Mouse (Mus musculus) kidney, postnatal 0 days (tissue): Measurements from ENCODE around the gene Trip12. TPM values are rescaled to one million over a fixed set of nuclear protein-coding genes. Genes with fewer than 3 reads are reported as not detected.

Experiments used
- ATAC-seq: fragments of 200-750 bp; cut with Nextera tagmentation; replicated peaks from 2 replicates; pipeline ENCODE4 v1.8.0; 2017; ENCODE audit warnings: low read depth, moderate number of reproducible peaks, moderate TSS enrichment, moderate library complexity; ENCODE audit not compliant: low FRiP score
- DNase-seq: peaks from one replicate; pipeline ENCODE4 v3.0.0-alpha.2; 2016; ENCODE audit warnings: low spot score
- H3K27ac ChIP-seq: fragments of 300-500 bp; sonication (generic); 2 replicates; pipeline ENCODE4 v1.5.1; 2014; ENCODE audit warnings: mild to moderate bottlenecking
- H3K27me3 ChIP-seq: fragments of 300-500 bp; sonication (generic); 2 replicates; pipeline ENCODE4 v1.6.1; 2014; ENCODE audit warnings: low read length, mixed read lengths; ENCODE audit not compliant: insufficient read depth
- H3K36me3 ChIP-seq: fragments of 300-500 bp; sonication (generic); 2 replicates; pipeline ENCODE4 v1.6.1; 2014; ENCODE audit warnings: low read length, mixed read lengths; ENCODE audit not compliant: insufficient read depth
- H3K4me1 ChIP-seq: fragments of 300-500 bp; sonication (generic); replicated peaks from 2 replicates; pipeline ENCODE4 v1.6.1; 2014; ENCODE audit warnings: antibody characterized with exemption, low read length, mixed read lengths; ENCODE audit not compliant: insufficient read depth
- H3K4me2 ChIP-seq: fragments of 300-500 bp; sonication (generic); 2 replicates; pipeline ENCODE4 v1.6.1; 2014; ENCODE audit warnings: mild to moderate bottlenecking, low read length, moderate library complexity, mixed read lengths
- H3K4me3 ChIP-seq: fragments of 300-500 bp; sonication (generic); replicated peaks from 2 replicates; pipeline ENCODE4 v1.5.1; 2014; ENCODE audit warnings: low read depth, low read length
- H3K9ac ChIP-seq: fragments of 300-500 bp; sonication (generic); 2 replicates; pipeline ENCODE4 v1.6.1; 2014; ENCODE audit warnings: low read depth, low read length
- H3K9me3 ChIP-seq: fragments of 300-500 bp; sonication (generic); replicated peaks from 2 replicates; pipeline ENCODE4 v1.6.1; 2016; ENCODE audit warnings: low read length, inconsistent platforms, mixed read lengths
- CTCF ChIP-seq: IDR thresholded peaks from 2 replicates; pipeline ENCODE4 v1.5.1; 2016; ENCODE audit warnings: antibody characterized with exemption, low read depth, mild to moderate bottlenecking, moderate library complexity
- WGBS: fragments of 180-500 bp; shearing (Covaris S2); extraction: QIAGEN DNeasy Blood & Tissue Kit; methylation state at CpG from one replicate; pipeline ENCODE4 v1.1.7; 2014; 5-methylcytosine and 5-hydroxymethylcytosine counted together
- polyA plus RNA-seq: library from polyadenylated mRNA; unstranded; fragments of >200 nt; fragmentation: Nextera tagmentation; extraction: Ambion mirVana; gene quantifications from 2 replicates; pipeline ENCODE4 v1.2.1, GENCODE M21; 2015

Trip12 gene
- polyA plus RNA-seq, 1 experiment from 2014 or later: 36.8 TPM

- Histone ChIP-seq H3K36me3 (no peaks in the 10 kb centered on the region), H3K4me1 (no peaks in the 10 kb centered on the region), H3K9me3 (no peaks in the 10 kb centered on the region), H3K27me3 (no peaks in the 10 kb centered on the region), H3K27ac (peak overlapping the region; percentile 70), H3K4me3 (no peak overlapping the region), H3K9ac (no peak overlapping the region), H3K4me2 (no peak overlapping the region)
- ATAC-seq (peak; percentile 79), DNase-seq (no peak)
- 22% methylated on average over 3 of the region's 3 CpGs for WGBS
- no peak for TF ChIP-seq CTCF
These were observed 31.8 kb upstream of the Trip12 start for GRCm38 (mm10) chr1:84872105-84872504.

GRCm38 (mm10) chr1:84871131-84871530 is 30.8 kb upstream of the Trip12 start:
- Histone ChIP-seq H3K4me3 (no peak overlapping the region), H3K4me2 (no peak overlapping the region), H3K9me3 (no peaks in the 10 kb centered on the region), H3K9ac (no peak overlapping the region), H3K27me3 (no peaks in the 10 kb centered on the region), H3K27ac (peak overlapping the region; percentile 70), H3K36me3 (no peaks in the 10 kb centered on the region), H3K4me1 (no peaks in the 10 kb centered on the region)
- 40% methylated on average over 6 of the region's 6 CpGs for WGBS
- no peak for TF ChIP-seq CTCF
- no peak for DNase-seq
- 0 out of 2 replicates have a peak, but pooled peaks have one; percentile 15 for ATAC-seq

- no peaks in the 10 kb centered on the region for H3K4me1 ChIP-seq
- WGBS: 44% methylated on average over 7 of the region's 7 CpGs
- peak overlapping the region; percentile 21; the same call in 1 of the 2 replicates for H3K4me2 ChIP-seq
These were observed 29.2 kb upstream of the Trip12 start for GRCm38 (mm10) chr1:84869498-84869897.

GRCm38 (mm10) chr1:84868841-84869240 is 28.5 kb upstream of the Trip12 start:
- no peaks in the 10 kb centered on the region for H3K9me3 ChIP-seq
- H3K27ac ChIP-seq: peak overlapping the region; percentile 51
- 64% methylated on average over 4 of the region's 4 CpGs for WGBS
- no peak overlapping the region for H3K4me3 ChIP-seq
- H3K9ac ChIP-seq: no peak overlapping the region
- H3K36me3 ChIP-seq: no peaks in the 10 kb centered on the region
- no peaks in the 10 kb centered on the region for H3K27me3 ChIP-seq
- TF ChIP-seq CTCF: no peak
- DNase-seq: no peak
- H3K4me1 ChIP-seq: no peaks in the 10 kb centered on the region
- no peak for ATAC-seq
- 0 out of 2 replicates have a peak overlapping the region, but pooled peaks have one; percentile 21 for H3K4me2 ChIP-seq

More at GRCm38 (mm10) chr1:84869498-84869897, 29.2 kb upstream of the Trip12 start:
- ATAC-seq (peak; percentile 74; the same call in 1 of the 2 replicates), DNase-seq (no peak)
- Histone ChIP-seq H3K4me3 (no peak overlapping the region), H3K9me3 (no peaks in the 10 kb centered on the region), H3K27me3 (no peaks in the 10 kb centered on the region), H3K27ac (peak overlapping the region; percentile 51), H3K9ac (no peak overlapping the region), H3K36me3 (no peaks in the 10 kb centered on the region)
- TF ChIP-seq CTCF: peak; percentile 49; the same call in 1 of the 2 replicates

GRCm38 (mm10) chr1:84868311-84868710 is 28.0 kb upstream of the Trip12 start:
- H3K27me3 ChIP-seq: no peaks in the 10 kb centered on the region
- no peaks in the 10 kb centered on the region for H3K4me1 ChIP-seq
- no peaks in the 10 kb centered on the region for H3K36me3 ChIP-seq
- H3K4me3 ChIP-seq: no peak overlapping the region
- no peak overlapping the region for H3K4me2 ChIP-seq
- ATAC-seq (no peak), DNase-seq (no peak)
- no peak overlapping the region for H3K9ac ChIP-seq
- TF ChIP-seq CTCF: no peak
- no peaks in the 10 kb centered on the region for H3K9me3 ChIP-seq
- H3K27ac ChIP-seq: no peak overlapping the region

DNA sequence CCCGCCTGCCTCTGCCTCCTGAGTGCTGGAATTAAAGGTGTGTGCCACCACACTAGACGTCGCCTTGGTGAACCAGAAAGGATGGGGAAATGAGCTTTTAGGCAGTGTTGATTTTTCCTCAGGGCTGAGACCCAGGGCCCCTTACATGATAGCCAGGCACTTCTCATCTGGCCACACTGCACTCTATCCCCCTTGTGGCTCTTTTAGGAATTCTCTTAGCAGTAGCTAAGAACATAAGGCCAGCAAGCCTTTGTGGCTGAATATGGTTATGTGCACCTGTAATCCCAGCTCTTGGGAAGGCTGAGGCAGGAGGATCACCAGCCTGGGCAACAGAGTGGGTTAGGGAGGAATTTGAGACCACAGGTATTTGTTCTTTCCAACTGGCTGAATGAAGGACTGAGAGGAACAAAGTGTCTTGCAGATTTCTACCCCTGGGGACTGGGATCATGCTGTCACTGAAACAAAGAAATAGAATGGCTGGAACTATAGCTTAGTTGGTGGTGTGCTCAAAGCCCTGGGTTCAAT is 26.5 kb upstream of the Trip12 start:
- 92% methylated on average over 3 of the region's 3 CpGs for WGBS

DNA sequence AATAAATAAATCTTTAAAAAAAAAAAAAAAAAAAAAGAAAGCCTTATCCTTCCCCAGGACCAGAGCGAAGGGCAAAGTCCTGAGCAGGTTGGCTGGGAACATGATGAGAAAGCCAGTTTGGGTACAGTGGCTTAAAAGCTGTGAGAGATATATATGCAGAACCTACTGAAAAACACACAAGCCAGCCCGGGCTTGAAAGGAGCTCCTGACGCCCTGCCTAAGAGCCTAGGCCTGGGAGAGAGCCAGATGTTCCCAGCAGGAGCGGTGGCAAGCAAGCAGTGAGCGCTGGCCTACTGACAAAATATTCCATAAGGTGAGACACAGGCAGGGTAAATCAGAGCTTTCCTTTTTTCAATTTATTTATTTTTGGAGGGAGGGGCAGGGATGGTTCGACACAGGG is 25.9 kb upstream of the Trip12 start:
- DNase-seq (no peak), ATAC-seq (no peak)
- no peak overlapping the region for H3K27ac ChIP-seq
- H3K4me1 ChIP-seq: no peaks in the 10 kb centered on the region
- no peak for TF ChIP-seq CTCF
- no peaks in the 10 kb centered on the region for H3K27me3 ChIP-seq
- H3K9me3 ChIP-seq: no peaks in the 10 kb centered on the region
- H3K4me3 ChIP-seq: no peak overlapping the region
- no peak overlapping the region for H3K9ac ChIP-seq
- no peak overlapping the region for H3K4me2 ChIP-seq
- 89% methylated on average over 6 of the region's 6 CpGs for WGBS
- no peaks in the 10 kb centered on the region for H3K36me3 ChIP-seq

More for the DNA sequence above, 26.5 kb upstream of the Trip12 start:
- TF ChIP-seq CTCF: no peak
- Histone ChIP-seq H3K36me3 (no peaks in the 10 kb centered on the region), H3K9me3 (no peaks in the 10 kb centered on the region), H3K4me2 (no peak overlapping the region), H3K27ac (no peak overlapping the region), H3K4me1 (no peaks in the 10 kb centered on the region), H3K9ac (no peak overlapping the region), H3K27me3 (no peaks in the 10 kb centered on the region), H3K4me3 (no peak overlapping the region)
- DNase-seq (no peak), ATAC-seq (no peak)
